Mouse (Mus musculus): ENCODE measurements around the gene Slc25a31. TPM values are rescaled to one million over a fixed set of nuclear protein-coding genes. Genes with fewer than 3 reads are reported as not detected.

Slc25a31 gene
- polyA plus RNA-seq, 1 experiment from 2014 or later: 0.11 TPM

DNA sequence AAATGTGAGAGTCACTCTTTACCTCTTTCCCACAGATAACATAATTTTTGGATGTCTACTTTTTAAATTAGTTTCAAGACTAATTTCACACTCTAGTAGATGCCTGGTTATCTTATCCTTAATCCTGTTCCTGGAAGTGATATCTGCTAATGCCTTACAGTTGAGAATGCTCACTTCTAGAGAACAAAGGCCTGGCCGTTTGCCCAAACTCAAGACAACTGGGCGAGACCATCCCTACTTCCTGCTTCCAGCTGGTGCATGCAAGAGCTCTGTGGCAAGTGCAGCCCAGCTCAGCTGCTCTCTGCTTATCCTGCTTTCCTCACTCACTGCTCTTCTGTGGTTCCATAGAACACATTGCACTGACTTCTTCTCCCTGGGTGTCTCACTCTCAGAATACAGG lies 14.2 kb upstream of the Slc25a31 start:
- Histone ChIP-seq H3K4me2 (ENCODE audit: low read depth, low read length, severe bottlenecking) (no peak overlapping the region), H3K9me3 (ENCODE audit: control insufficient read depth, low read length) (no peaks in the 10 kb centered on the region), H3K36me3 (ENCODE audit: control insufficient read depth, insufficient read depth, low read length) (no peaks in the 10 kb centered on the region)

DNA sequence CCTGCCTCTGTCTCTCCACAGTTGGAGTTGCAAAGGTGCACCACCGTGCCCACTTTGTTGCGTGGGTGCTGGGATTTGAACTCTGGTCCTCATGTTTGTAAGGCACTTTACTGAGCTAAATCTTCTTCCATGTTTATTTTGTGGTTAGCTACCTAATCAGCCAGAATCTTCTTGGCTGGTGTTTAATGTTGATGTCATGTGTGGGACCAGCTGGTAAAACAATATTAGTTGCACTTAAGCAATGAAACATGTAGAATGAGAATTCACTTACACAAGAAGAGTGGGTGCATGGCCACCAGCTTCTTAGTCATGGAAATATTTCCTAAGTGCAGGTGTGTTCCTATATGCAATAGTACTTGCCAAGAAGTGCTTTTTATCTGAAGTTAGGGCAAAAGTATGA lies 13.5 kb upstream of the Slc25a31 start:
- Histone ChIP-seq H3K4me3 (ENCODE audit: low read depth, low read length) (no peak overlapping the region), H3K4me1 (replicated peaks; ENCODE audit: control insufficient read depth, insufficient read depth, low read length) (no peaks in the 10 kb centered on the region), H3K27ac (ENCODE audit: low read depth, low read length) (no peak overlapping the region), H3K4me2 (ENCODE audit: low read depth, low read length, severe bottlenecking) (no peak overlapping the region), H3K9me3 (ENCODE audit: control insufficient read depth, low read length) (no peaks in the 10 kb centered on the region), H3K9ac (ENCODE audit: low read length) (no peak overlapping the region), H3K36me3 (ENCODE audit: control insufficient read depth, insufficient read depth, low read length) (no peaks in the 10 kb centered on the region), H3K27me3 (ENCODE audit: control insufficient read depth, insufficient read depth, low read length) (no peaks in the 10 kb centered on the region)
- DNase-seq (ENCODE audit: low spot score): no peak
- ATAC-seq (replicated peaks; ENCODE audit: low FRiP score): no peak
- WGBS: 92% methylated on average over 2 of the region's 2 CpGs

More for the DNA sequence above, 14.2 kb upstream of the Slc25a31 start:
- no peak overlapping the region for H3K27ac ChIP-seq (ENCODE audit: low read depth, low read length)
- H3K4me1 ChIP-seq (replicated peaks; ENCODE audit: control insufficient read depth, insufficient read depth, low read length): no peaks in the 10 kb centered on the region
- no peaks in the 10 kb centered on the region for H3K27me3 ChIP-seq (ENCODE audit: control insufficient read depth, insufficient read depth, low read length)
- no peak for DNase-seq (ENCODE audit: low spot score)
- WGBS: 73% methylated on average over 2 of the region's 2 CpGs
- H3K4me3 ChIP-seq (ENCODE audit: low read depth, low read length): no peak overlapping the region
- no peak for ATAC-seq (replicated peaks; ENCODE audit: low FRiP score)
- H3K9ac ChIP-seq (ENCODE audit: low read length): no peak overlapping the region

DNA sequence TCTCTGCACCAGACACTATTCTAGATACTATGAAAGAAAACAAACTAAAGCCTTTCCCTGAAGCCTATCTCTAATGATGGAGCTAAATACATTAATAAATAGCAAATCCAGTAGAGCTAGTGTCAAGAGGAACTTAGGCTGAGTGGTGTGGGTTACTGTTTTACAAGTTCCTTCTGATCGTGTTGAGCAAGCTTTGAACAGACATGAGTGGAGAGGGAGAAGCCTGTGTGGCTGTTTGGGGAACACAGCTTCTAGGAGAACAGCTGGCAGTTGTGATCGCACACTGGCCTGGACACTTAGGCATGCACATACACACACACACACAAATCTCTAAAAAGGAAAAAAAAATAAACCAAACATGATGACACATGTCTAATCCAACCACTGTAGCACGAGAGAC lies 9.8 kb upstream of the Slc25a31 start:
- no peak overlapping the region for H3K9ac ChIP-seq (ENCODE audit: low read length)
- ATAC-seq (replicated peaks; ENCODE audit: low FRiP score) (no peak), DNase-seq (ENCODE audit: low spot score) (no peak)
- H3K36me3 ChIP-seq (ENCODE audit: control insufficient read depth, insufficient read depth, low read length): no peaks in the 10 kb centered on the region
- H3K4me2 ChIP-seq (ENCODE audit: low read depth, low read length, severe bottlenecking): no peak overlapping the region
- H3K27ac ChIP-seq (ENCODE audit: low read depth, low read length): no peak overlapping the region
- no peaks in the 10 kb centered on the region for H3K27me3 ChIP-seq (ENCODE audit: control insufficient read depth, insufficient read depth, low read length)
- H3K9me3 ChIP-seq (ENCODE audit: control insufficient read depth, low read length): no peaks in the 10 kb centered on the region
- H3K4me3 ChIP-seq (ENCODE audit: low read depth, low read length): no peak overlapping the region
- no peaks in the 10 kb centered on the region for H3K4me1 ChIP-seq (replicated peaks; ENCODE audit: control insufficient read depth, insufficient read depth, low read length)
- WGBS: 89% methylated on average over 3 of the region's 3 CpGs

DNA sequence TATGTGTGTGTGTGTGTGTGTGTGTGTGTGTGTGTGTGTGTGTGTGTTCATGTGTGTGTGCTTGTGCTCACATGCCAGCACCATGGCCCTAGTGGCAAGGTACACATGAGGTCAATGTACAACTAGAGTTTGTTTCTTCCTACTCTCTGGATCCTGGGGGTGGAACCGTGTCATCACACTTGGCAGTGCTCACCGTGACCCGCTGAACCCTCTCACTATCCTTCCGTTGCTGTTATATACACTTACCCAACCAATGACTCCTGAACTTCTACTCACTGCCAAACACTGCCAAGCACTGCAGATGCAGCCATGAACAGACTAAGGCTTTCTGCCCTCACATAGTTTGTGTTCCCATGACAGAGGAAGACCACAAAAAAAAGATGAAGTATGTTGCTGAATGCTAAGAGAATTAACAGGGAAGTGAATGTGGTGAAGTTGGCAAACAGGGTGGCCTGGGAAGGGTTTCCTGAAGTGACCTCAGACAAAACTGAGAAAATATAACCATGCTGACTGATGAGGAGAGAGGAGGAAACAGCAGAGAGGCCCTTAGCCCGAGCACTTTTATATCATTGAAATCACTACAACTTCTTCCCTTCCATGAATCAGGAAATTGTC lies 3.7 kb upstream of the Slc25a31 start:
- Histone ChIP-seq H3K27ac (ENCODE audit: low read depth, low read length) (no peak overlapping the region), H3K4me3 (ENCODE audit: low read depth, low read length) (no peak overlapping the region), H3K9ac (ENCODE audit: low read length) (no peak overlapping the region), H3K4me2 (ENCODE audit: low read depth, low read length, severe bottlenecking) (no peak overlapping the region), H3K9me3 (ENCODE audit: control insufficient read depth, low read length) (no peaks in the 10 kb centered on the region; the same call in 1 of the 2 replicates), H3K4me1 (replicated peaks; ENCODE audit: control insufficient read depth, insufficient read depth, low read length) (no peaks in the 10 kb centered on the region), H3K36me3 (ENCODE audit: control insufficient read depth, insufficient read depth, low read length) (no peaks in the 10 kb centered on the region), H3K27me3 (ENCODE audit: control insufficient read depth, insufficient read depth, low read length) (no peaks in the 10 kb centered on the region)
- ATAC-seq (replicated peaks; ENCODE audit: low FRiP score) (no peak), DNase-seq (ENCODE audit: low spot score) (no peak)
- 85% methylated on average over 5 of the region's 5 CpGs for WGBS

DNA sequence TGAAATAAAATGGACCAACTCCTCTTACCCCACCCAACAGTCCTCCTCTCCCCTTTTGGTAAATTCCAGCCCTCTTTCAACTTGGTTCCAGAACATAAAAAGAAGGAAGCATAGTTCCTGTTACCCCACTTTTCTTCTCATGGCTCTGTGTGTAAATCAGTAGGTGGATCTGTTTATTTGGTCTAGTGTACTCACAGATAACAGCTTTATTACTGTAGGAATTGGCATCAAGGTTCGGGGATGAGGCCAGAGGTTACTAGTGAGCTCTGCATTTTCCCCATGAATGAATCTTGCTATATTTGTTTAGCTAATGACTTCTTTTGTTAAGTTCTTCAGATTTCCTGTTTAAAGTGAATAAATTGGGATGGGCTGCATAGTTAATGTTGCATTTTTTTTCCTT lies 7.4 kb downstream of the Slc25a31 start:
- H3K9ac ChIP-seq (ENCODE audit: low read length): no peak overlapping the region
- H3K9me3 ChIP-seq (ENCODE audit: control insufficient read depth, low read length): no peaks in the 10 kb centered on the region
- H3K4me1 ChIP-seq (replicated peaks; ENCODE audit: control insufficient read depth, insufficient read depth, low read length): no peaks in the 10 kb centered on the region
- H3K4me2 ChIP-seq (ENCODE audit: low read depth, low read length, severe bottlenecking): no peak overlapping the region
- no peak overlapping the region for H3K4me3 ChIP-seq (ENCODE audit: low read depth, low read length)
- H3K27me3 ChIP-seq (ENCODE audit: control insufficient read depth, insufficient read depth, low read length): no peaks in the 10 kb centered on the region
- H3K36me3 ChIP-seq (ENCODE audit: control insufficient read depth, insufficient read depth, low read length): no peaks in the 10 kb centered on the region
- no peak overlapping the region for H3K27ac ChIP-seq (ENCODE audit: low read depth, low read length)
- ATAC-seq (replicated peaks; ENCODE audit: low FRiP score) (no peak), DNase-seq (ENCODE audit: low spot score) (no peak)
- 60% methylated on average over 1 of the region's 1 CpGs for whole genome bisulfite sequencing

DNA sequence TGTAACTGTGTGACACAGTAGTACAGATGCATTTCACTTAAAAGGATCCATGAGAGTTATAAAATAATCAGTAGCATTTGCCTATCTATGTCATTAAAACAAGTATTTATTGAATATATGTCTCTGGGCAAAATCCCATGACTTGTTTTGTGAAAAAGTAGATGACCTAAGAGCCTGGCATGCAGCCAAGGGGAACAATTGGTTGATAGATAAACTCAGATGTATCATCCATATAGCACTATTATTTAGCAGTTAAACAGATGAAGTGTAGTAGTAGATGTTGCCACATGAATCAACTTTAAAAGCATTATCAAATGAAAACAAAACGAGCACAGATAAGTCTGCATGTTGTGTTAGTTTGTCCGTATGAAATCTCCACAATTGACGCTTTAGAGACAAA lies 10.4 kb downstream of the Slc25a31 start:
- no peaks in the 10 kb centered on the region for H3K27me3 ChIP-seq (ENCODE audit: control insufficient read depth, insufficient read depth, low read length)
- H3K27ac ChIP-seq (ENCODE audit: low read depth, low read length): no peak overlapping the region
- H3K9me3 ChIP-seq (ENCODE audit: control insufficient read depth, low read length): no peaks in the 10 kb centered on the region
- DNase-seq (ENCODE audit: low spot score): no peak
- H3K4me2 ChIP-seq (ENCODE audit: low read depth, low read length, severe bottlenecking): no peak overlapping the region
- H3K4me1 ChIP-seq (replicated peaks; ENCODE audit: control insufficient read depth, insufficient read depth, low read length): no peaks in the 10 kb centered on the region
- ATAC-seq (replicated peaks; ENCODE audit: low FRiP score): no peak
- no peak overlapping the region for H3K4me3 ChIP-seq (ENCODE audit: low read depth, low read length)
- 91% methylated on average over 3 of the region's 3 CpGs for WGBS
- H3K36me3 ChIP-seq (ENCODE audit: control insufficient read depth, insufficient read depth, low read length): no peaks in the 10 kb centered on the region
- no peak overlapping the region for H3K9ac ChIP-seq (ENCODE audit: low read length)

DNA sequence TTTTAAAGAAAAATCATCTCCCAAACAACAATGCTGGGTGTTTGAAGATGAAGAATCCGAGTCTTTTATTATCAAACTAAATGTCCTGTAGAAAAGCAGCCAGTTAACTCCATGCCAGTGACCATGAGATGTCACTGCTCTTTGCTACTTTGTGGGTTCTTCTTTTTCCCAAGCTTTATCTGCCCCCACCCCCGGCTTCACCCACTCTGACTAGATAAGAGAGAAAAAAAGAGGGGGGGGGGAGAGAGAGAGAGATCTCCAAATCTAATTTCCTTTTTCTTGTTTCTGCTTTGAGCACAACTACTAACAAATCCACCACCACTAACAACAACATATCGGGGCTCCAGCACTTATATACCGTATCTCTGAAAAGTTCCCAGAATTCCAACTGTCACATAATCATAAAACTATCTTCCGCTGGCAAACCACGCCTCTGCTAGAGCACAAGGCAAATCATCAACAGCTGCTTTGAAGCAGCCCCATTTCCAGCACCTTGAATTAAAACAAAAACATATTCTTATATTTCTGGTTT lies 29.8 kb downstream of the Slc25a31 start:
- no peak for ATAC-seq (replicated peaks; ENCODE audit: low FRiP score)
- WGBS: 85% methylated on average over 6 of the region's 6 CpGs

DNA sequence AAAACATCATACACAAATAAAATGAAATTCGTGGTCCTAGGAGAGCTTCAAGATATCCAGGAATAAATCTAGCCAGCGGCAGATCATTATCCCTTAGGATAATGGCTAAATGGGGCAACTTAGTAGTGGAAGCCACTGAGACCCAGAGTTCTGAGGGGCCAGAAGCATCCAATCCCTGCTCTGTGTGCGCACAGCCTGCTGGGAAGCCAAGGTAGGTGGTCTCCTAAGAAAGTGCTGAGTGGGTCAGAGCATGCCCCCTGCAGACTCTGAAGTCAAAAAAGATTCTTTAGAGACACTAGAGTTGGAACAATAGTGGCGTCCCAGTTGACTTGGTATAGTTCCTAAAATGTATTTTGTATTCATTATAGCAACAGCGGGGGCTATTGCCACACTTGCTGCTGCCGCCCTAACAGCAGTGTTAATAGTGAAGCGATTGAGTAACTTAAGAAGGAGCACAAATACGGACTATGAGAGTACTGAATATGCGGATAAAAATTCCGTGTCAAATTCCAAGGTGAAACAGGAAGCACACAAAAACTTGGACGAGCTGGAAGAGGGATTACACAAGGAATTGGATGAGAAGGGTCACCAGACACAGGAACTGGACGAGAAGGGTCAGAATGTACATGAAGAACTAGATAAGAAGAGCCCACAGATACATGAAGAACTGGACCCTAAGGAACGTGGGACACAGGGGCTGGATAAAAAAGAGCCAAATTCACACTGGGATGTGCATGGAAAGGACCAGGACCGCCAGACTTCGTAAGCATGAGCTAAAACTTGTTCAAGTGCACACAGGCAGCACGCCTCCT lies 35.6 kb downstream of the Slc25a31 start, which contains the start of gene Hspa4l:
TSS of gene Hspa4l (plus strand) at position 472 of the 812 bp plus-strand sequence.
- peak within 1 kb of the TSS; percentile 85 for H3K27ac ChIP-seq (ENCODE audit: low read depth, low read length)
- H3K4me3 ChIP-seq (ENCODE audit: low read depth, low read length): peak within 1 kb of the TSS; percentile 79
- ATAC-seq (replicated peaks; ENCODE audit: low FRiP score) (no peak), DNase-seq (ENCODE audit: low spot score) (peak; percentile 52)
- peak within 1 kb of the TSS; percentile 80 for H3K9ac ChIP-seq (ENCODE audit: low read length)
- H3K4me2 ChIP-seq (ENCODE audit: low read depth, low read length, severe bottlenecking): peak within 1 kb of the TSS; percentile 81
- no peaks in the 10 kb centered on the region for H3K27me3 ChIP-seq (ENCODE audit: control insufficient read depth, insufficient read depth, low read length)
- WGBS: 12% methylated on average over 16 of the region's 16 CpGs
- H3K36me3 ChIP-seq (ENCODE audit: control insufficient read depth, insufficient read depth, low read length): no peaks in the 10 kb centered on the region
- H3K4me1 ChIP-seq (replicated peaks; ENCODE audit: control insufficient read depth, insufficient read depth, low read length): 0 out of 2 replicates have a peak, but pooled peaks cover 3% of the 10 kb centered on the region
- no peaks in the 10 kb centered on the region for H3K9me3 ChIP-seq (ENCODE audit: control insufficient read depth, low read length)

More for the DNA sequence above, 29.8 kb downstream of the Slc25a31 start:
- Histone ChIP-seq H3K9me3 (ENCODE audit: control insufficient read depth, low read length) (no peaks in the 10 kb centered on the region), H3K4me1 (replicated peaks; ENCODE audit: control insufficient read depth, insufficient read depth, low read length) (no peaks in the 10 kb centered on the region), H3K4me3 (ENCODE audit: low read depth, low read length) (no peak overlapping the region), H3K36me3 (ENCODE audit: control insufficient read depth, insufficient read depth, low read length) (no peaks in the 10 kb centered on the region), H3K27me3 (ENCODE audit: control insufficient read depth, insufficient read depth, low read length) (no peaks in the 10 kb centered on the region), H3K4me2 (ENCODE audit: low read depth, low read length, severe bottlenecking) (no peak overlapping the region), H3K27ac (ENCODE audit: low read depth, low read length) (no peak overlapping the region), H3K9ac (ENCODE audit: low read length) (no peak overlapping the region)
- DNase-seq (ENCODE audit: low spot score): no peak

Data from forebrain, embryonic 11.5 days (tissue).